Mouse (Mus musculus) forebrain, embryonic 11.5 days (tissue): Measurements from ENCODE around the gene Serpinb6c. TPM values are rescaled to one million over a fixed set of nuclear protein-coding genes. Genes with fewer than 3 reads are reported as not detected.
A peak's percentile ranks its signal among the peaks of the same experiment; 100 is the strongest.

ENCODE experiments used
- ATAC-seq: fragments of 200-750 bp; cut with Nextera tagmentation; replicated peaks from 2 replicates; pipeline ENCODE4 v1.8.0; 2017; ENCODE audit warnings: moderate TSS enrichment; ENCODE audit not compliant: low FRiP score
- DNase-seq: peaks from one replicate; pipeline ENCODE4 v3.0.0-alpha.2; 2017; ENCODE audit warnings: low spot score
- H3K27ac ChIP-seq: fragments of 300-500 bp; sonication (generic); 2 replicates; pipeline ENCODE4 v1.5.1; 2014; ENCODE audit warnings: low read depth, low read length
- H3K27me3 ChIP-seq: fragments of 300-500 bp; sonication (generic); 2 replicates; pipeline ENCODE4 v1.6.1; 2014; ENCODE audit warnings: mild to moderate bottlenecking, low read length, mixed read lengths; ENCODE audit not compliant: control insufficient read depth, insufficient read depth
- H3K36me3 ChIP-seq: fragments of 300-500 bp; sonication (generic); 2 replicates; pipeline ENCODE4 v1.6.1; 2014; ENCODE audit warnings: mild to moderate bottlenecking, low read length, moderate library complexity, mixed read lengths; ENCODE audit not compliant: control insufficient read depth, insufficient read depth
- H3K4me1 ChIP-seq: fragments of 300-500 bp; sonication (generic); replicated peaks from 2 replicates; pipeline ENCODE4 v1.6.1; 2014; ENCODE audit warnings: low read length, mixed read lengths; ENCODE audit not compliant: control insufficient read depth, insufficient read depth
- H3K4me2 ChIP-seq: fragments of 300-500 bp; sonication (generic); 2 replicates; pipeline ENCODE4 v1.6.1; 2014; ENCODE audit warnings: low read depth, mild to moderate bottlenecking, low read length, moderate library complexity, mixed read lengths; ENCODE audit not compliant: severe bottlenecking
- H3K4me3 ChIP-seq: fragments of 300-500 bp; sonication (generic); 2 replicates; pipeline ENCODE4 v1.5.1; 2014; ENCODE audit warnings: low read depth, low read length
- H3K9ac ChIP-seq: fragments of 300-500 bp; sonication (generic); 2 replicates; pipeline ENCODE4 v1.6.1; 2014; ENCODE audit warnings: low read length
- H3K9me3 ChIP-seq: fragments of 300-500 bp; sonication (generic); 2 replicates; pipeline ENCODE4 v1.6.1; 2016; ENCODE audit warnings: low read length, mixed read lengths; ENCODE audit not compliant: control insufficient read depth
- WGBS: fragments of 180-500 bp; shearing (Covaris S2); extraction: QIAGEN DNeasy Blood & Tissue Kit; methylation state at CpG from one replicate; pipeline ENCODE4 v1.1.7; 2014; 5-methylcytosine and 5-hydroxymethylcytosine counted together
- polyA plus RNA-seq: library from polyadenylated mRNA; unstranded; fragments of >200 nt; fragmentation: Nextera tagmentation; extraction: Ambion mirVana; gene quantifications from 2 replicates; pipeline ENCODE4 v1.2.1, GENCODE M21; 2014

The Serpinb6c gene
- polyA plus RNA-seq, 1 experiment from 2014 or later, result 0.29 TPM

DNA sequence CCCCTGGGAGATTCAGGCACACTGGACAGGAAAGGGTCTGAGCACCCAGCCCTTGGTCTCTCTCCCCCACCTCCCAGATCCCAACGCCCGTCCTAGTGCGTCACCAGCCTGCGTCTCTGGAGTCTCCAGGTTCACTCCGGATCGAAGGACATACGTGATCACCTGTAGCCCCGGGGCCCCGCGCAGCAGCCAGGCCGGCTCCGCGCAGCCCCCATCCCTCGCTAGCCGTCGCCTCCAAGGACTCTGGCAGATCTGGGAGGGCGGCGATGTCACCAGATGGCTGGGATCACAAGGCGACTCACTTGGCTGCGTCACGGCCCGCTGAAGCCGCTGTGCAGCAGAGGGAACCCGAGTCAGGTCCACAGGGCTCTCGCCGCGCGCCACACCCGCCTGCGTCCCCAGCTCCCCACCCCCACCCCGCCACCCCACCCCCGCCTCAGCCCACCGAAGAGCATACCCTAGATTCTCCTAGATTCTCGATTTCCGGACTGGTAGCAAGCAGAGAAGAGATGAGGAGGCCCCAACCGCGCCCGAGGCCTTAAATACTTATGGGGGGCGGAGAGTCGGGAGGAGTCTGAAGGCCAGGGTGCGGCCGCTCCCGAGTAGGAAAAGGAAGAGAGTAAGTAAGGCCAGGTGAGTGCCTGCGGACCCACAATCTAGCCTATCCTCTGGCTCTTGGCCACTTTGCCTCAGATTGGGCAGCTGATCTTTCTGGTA lies 30.1 kb upstream of the Serpinb6c start:
- H3K4me3 ChIP-seq, result peak overlapping the region; percentile 45
- no peaks in the 10 kb centered on the region for H3K4me1 ChIP-seq
- peak overlapping the region; percentile 87 for H3K4me2 ChIP-seq
- no peaks in the 10 kb centered on the region for H3K9me3 ChIP-seq
- WGBS, result under 1% methylated on average over 44 of the region's 44 CpGs
- peak overlapping the region; percentile 73 for H3K9ac ChIP-seq
- no peaks in the 10 kb centered on the region for H3K36me3 ChIP-seq
- H3K27me3 ChIP-seq, result no peaks in the 10 kb centered on the region
- H3K27ac ChIP-seq, result no peak overlapping the region
- ATAC-seq (peak; percentile 90), DNase-seq (peak; percentile 81)

DNA sequence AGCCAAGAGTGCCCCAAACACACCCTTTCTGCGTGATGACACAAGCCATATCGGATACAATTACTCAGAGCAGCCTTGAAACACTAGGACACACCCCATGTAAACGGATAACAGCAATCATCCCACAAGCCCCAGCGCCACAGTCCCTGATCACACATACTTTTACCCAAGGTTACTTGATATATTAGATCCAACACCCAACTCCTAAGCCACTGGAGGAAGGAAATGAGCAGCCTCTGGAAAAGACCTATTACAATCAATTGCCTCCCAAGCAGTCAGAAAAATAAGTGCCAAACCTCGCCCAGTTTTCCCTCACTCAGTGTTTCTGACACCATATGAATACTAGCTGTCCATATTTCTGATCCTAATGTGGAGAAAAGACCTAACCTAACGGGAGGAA lies 29.2 kb upstream of the Serpinb6c start:
- H3K4me3 ChIP-seq, result no peak overlapping the region
- no peaks in the 10 kb centered on the region for H3K27me3 ChIP-seq
- H3K27ac ChIP-seq, result no peak overlapping the region
- H3K4me1 ChIP-seq, result no peaks in the 10 kb centered on the region
- no peaks in the 10 kb centered on the region for H3K9me3 ChIP-seq
- no peaks in the 10 kb centered on the region for H3K36me3 ChIP-seq
- H3K4me2 ChIP-seq, result peak overlapping the region; percentile 87; the same call in 1 of the 2 replicates
- H3K9ac ChIP-seq, result no peak overlapping the region
- 81% methylated on average over 6 of the region's 6 CpGs for WGBS
- DNase-seq (no peak), ATAC-seq (no peak)

DNA sequence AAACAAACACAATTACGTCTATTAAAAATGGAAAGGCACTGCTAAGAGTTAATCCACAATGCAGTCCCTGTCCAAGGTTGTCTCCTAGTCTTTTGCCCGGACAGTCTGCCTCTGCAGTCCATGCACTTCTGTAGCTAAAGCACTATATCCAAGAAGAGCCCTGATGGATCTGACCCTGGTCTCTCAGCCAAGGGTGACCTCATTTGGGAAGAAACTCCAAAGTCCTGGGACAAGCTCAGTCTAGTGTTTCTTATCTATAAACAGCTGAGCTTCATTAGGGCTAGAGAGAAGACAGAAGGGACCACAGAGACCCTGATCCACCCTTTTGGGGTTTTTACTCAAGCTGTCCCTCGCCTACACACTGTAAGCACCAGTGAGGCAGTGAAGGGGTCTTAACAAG lies 25.4 kb upstream of the Serpinb6c start:
- no peaks in the 10 kb centered on the region for H3K27me3 ChIP-seq
- no peak overlapping the region for H3K4me3 ChIP-seq
- no peak overlapping the region for H3K4me2 ChIP-seq
- no peak overlapping the region for H3K9ac ChIP-seq
- H3K27ac ChIP-seq, result no peak overlapping the region
- DNase-seq (no peak), ATAC-seq (no peak)
- no peaks in the 10 kb centered on the region for H3K4me1 ChIP-seq
- H3K36me3 ChIP-seq, result no peaks in the 10 kb centered on the region
- 86% methylated on average over 3 of the region's 3 CpGs for WGBS
- no peaks in the 10 kb centered on the region for H3K9me3 ChIP-seq

DNA sequence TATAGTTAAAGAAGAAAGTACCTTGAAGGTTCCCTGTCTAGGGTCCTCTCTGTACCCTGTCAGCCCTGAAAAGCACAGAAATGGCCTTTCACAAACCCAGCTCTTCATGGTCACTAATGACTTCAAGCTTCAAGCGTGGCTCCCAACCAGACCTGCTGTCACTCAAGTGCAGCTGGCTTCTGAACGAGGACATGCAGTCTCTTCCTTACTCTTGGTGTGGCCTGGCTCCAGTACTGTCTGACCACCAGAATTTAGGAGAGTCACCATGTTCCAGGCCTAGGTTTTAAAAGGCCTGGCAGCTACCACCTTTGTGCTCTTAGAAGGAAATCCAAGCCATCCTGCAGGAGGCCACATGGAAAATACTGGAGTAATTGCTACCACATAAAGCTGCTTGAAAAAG lies 24.8 kb upstream of the Serpinb6c start:
- Histone ChIP-seq H3K4me2 (no peak overlapping the region), H3K27ac (no peak overlapping the region), H3K27me3 (no peaks in the 10 kb centered on the region), H3K4me1 (no peaks in the 10 kb centered on the region), H3K4me3 (no peak overlapping the region), H3K36me3 (no peaks in the 10 kb centered on the region), H3K9me3 (no peaks in the 10 kb centered on the region), H3K9ac (no peak overlapping the region)
- WGBS, result 84% methylated on average over 2 of the region's 2 CpGs
- DNase-seq (no peak), ATAC-seq (no peak)

DNA sequence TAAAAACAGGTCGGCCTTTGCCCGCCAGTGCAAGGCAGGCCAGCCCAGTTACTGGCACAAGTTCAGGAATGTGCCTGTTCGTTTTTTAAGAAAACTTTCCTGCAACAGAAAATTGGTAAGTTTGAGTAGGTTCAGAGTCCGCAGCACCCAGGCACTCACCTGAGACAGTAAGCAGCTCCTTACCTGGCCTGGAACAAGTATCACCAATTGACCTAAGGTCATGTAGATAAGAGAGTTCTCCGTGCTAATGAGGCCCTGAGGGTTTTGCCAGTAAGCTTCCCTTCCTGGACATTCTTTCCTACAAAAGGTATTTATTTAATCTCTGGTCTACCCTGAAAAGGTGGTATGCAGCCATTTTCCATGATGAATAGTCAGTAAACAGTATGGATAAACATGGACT lies 16.2 kb upstream of the Serpinb6c start:
- no peaks in the 10 kb centered on the region for H3K27me3 ChIP-seq
- no peak overlapping the region for H3K27ac ChIP-seq
- no peaks in the 10 kb centered on the region for H3K9me3 ChIP-seq
- H3K4me1 ChIP-seq, result no peaks in the 10 kb centered on the region
- H3K9ac ChIP-seq, result no peak overlapping the region
- DNase-seq (no peak), ATAC-seq (no peak)
- no peak overlapping the region for H3K4me3 ChIP-seq
- no peak overlapping the region for H3K4me2 ChIP-seq
- H3K36me3 ChIP-seq, result no peaks in the 10 kb centered on the region
- 87% methylated on average over 5 of the region's 5 CpGs for WGBS

DNA sequence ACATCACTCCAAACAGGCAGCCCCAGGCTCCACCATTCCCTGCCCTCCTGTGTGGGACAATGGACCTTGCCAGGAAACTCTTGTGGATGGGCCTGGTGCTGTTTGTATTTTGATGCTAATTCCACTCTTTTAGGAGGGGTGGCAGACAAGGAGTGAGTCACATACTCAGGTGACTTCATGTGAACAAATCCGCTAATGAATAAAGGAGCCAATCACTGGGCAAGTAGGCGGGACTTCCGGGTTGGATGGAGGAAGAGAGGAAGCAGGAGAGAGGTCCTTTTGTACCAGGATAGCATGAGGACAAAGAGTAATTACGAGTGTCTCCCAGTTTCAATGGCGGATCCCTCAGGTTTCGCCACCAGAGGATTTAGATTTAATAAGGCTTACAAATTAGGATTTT lies 15.5 kb upstream of the Serpinb6c start:
- no peak overlapping the region for H3K4me2 ChIP-seq
- H3K36me3 ChIP-seq, result no peaks in the 10 kb centered on the region
- ATAC-seq, result no peak
- H3K27me3 ChIP-seq, result no peaks in the 10 kb centered on the region
- no peak for DNase-seq
- 87% methylated on average over 6 of the region's 6 CpGs for WGBS
- no peak overlapping the region for H3K27ac ChIP-seq
- H3K4me1 ChIP-seq, result no peaks in the 10 kb centered on the region
- no peak overlapping the region for H3K4me3 ChIP-seq
- no peaks in the 10 kb centered on the region for H3K9me3 ChIP-seq
- no peak overlapping the region for H3K9ac ChIP-seq

DNA sequence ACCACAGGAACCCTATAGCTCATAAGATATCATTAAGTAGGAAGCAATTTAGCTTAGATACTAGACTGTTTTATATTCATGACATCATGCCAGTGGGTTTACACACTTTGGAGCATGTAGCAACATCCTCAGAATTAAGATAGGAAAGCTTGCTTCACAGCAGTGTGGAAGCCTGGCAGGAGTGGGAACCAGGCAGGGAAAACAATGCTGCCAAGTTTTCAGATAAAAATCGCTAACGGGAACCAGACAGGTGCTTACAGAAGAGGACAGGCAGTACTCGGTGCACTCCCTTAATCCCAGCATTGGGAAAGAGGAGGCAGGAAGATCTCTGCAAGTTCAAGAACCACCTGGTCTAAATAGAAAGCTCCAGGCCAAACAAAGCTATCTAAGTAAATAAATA lies 1.3 kb upstream of the Serpinb6c start:
- ATAC-seq (no peak), DNase-seq (no peak)
- Histone ChIP-seq H3K4me1 (no peaks in the 10 kb centered on the region), H3K9me3 (no peaks in the 10 kb centered on the region), H3K27ac (no peak overlapping the region), H3K27me3 (no peaks in the 10 kb centered on the region), H3K9ac (no peak overlapping the region), H3K4me3 (no peak overlapping the region), H3K4me2 (no peak overlapping the region), H3K36me3 (no peaks in the 10 kb centered on the region)
- WGBS, result 75% methylated on average over 3 of the region's 3 CpGs

DNA sequence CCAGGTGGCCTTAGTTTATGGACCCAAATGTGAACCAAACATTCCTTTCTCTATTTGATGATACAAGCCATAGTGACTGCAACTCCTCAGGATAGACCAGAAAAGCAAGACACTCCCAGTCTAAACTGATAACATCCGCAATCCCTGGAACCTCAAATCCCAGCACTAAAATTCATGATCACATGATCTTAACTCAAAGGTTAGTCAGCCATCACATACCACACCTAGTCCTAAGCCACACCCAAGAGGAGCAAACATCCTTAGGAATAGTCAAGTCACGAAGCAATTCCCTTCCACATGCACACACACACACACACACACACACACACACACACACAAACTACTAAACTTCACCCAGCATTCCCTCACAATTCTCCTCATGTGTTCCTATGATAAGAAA lies 2.2 kb downstream of the Serpinb6c start:
- ATAC-seq (no peak), DNase-seq (no peak)
- Histone ChIP-seq H3K36me3 (no peaks in the 10 kb centered on the region), H3K4me2 (no peak overlapping the region), H3K27me3 (no peaks in the 10 kb centered on the region), H3K27ac (no peak overlapping the region), H3K4me3 (no peak overlapping the region), H3K9me3 (no peaks in the 10 kb centered on the region), H3K9ac (no peak overlapping the region), H3K4me1 (no peaks in the 10 kb centered on the region)
- 91% methylated on average over 2 of the region's 2 CpGs for WGBS

DNA sequence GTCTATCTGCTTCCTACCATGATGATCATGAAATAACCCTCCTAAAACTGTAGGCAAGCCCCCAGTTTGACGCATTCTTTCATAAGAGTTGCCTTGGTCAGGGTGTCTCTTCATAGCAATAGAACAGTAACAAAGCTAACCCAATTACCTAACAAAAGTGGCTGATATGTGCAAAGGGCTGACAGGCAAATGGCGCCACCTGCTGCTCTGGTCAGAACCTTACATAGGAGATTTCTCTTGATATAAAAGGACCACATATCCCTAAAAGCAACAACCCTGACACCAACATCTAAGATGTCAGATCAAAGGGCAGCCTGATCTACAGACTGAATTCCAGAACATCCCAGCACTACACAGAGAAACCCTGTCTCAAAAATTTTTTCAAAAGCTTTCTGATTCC lies 11.3 kb downstream of the Serpinb6c start:
- no peak for ATAC-seq
- H3K4me1 ChIP-seq, result no peaks in the 10 kb centered on the region
- WGBS, result 38% methylated on average over 2 of the region's 2 CpGs
- H3K9ac ChIP-seq, result no peak overlapping the region
- H3K4me2 ChIP-seq, result no peak overlapping the region
- DNase-seq, result peak; percentile 61
- H3K4me3 ChIP-seq, result no peak overlapping the region
- H3K27ac ChIP-seq, result no peak overlapping the region
- no peaks in the 10 kb centered on the region for H3K9me3 ChIP-seq
- H3K36me3 ChIP-seq, result no peaks in the 10 kb centered on the region
- H3K27me3 ChIP-seq, result no peaks in the 10 kb centered on the region
